Mouse (Mus musculus) cerebellum, adult 8-10 months (tissue): ENCODE data around the gene Scn1b.

ENCODE experiments used
- DNase-seq: peaks from one replicate; pipeline ENCODE4 v3.0.0; 2022

The Scn1b gene

GRCm38 (mm10) chr7:31082831-31083588 is 43.8 kb downstream of the Scn1b start:
- peak; percentile 47 for DNase-seq

GRCm38 (mm10) chr7:31082106-31082505 is 44.7 kb downstream of the Scn1b start:
- no peak for DNase-seq

- no peak for DNase-seq
Observed at GRCm38 (mm10) chr7:31081106-31081505, 45.7 kb downstream of the Scn1b start.

- no peak for DNase-seq
Observed at GRCm38 (mm10) chr7:31080611-31081010, 46.2 kb downstream of the Scn1b start.

- DNase-seq = no peak
Observed at GRCm38 (mm10) chr7:31079670-31080069, 47.1 kb downstream of the Scn1b start.

- DNase-seq = no peak
Observed at GRCm38 (mm10) chr7:31077885-31078445, 48.8 kb downstream of the Scn1b start.

- no peak for DNase-seq
Observed at GRCm38 (mm10) chr7:31077470-31077869, 49.3 kb downstream of the Scn1b start.

- no peak for DNase-seq
Observed at GRCm38 (mm10) chr7:31076492-31076891, 50.3 kb downstream of the Scn1b start, which contains the start of gene Fxyd3. Fxyd3 (minus strand) TSS chr7:31076704.

GRCm38 (mm10) chr7:31074713-31075069 is 52.1 kb downstream of the Scn1b start:
- no peak for DNase-seq

GRCm38 (mm10) chr7:31074061-31074712 is 52.6 kb downstream of the Scn1b start:
- no peak for DNase-seq

- DNase-seq = no peak
Observed at GRCm38 (mm10) chr7:31073546-31073945, 53.3 kb downstream of the Scn1b start.

- DNase-seq = no peak
Observed at GRCm38 (mm10) chr7:31072326-31072725, 54.5 kb downstream of the Scn1b start.

- no peak for DNase-seq
Observed at GRCm38 (mm10) chr7:31070324-31070723, 56.5 kb downstream of the Scn1b start.

GRCm38 (mm10) chr7:31069491-31069890 is 57.3 kb downstream of the Scn1b start:
- DNase-seq = no peak

- no peak for DNase-seq
Observed at GRCm38 (mm10) chr7:31067836-31068235, 59.0 kb downstream of the Scn1b start.
